Mouse (Mus musculus) cerebellum, postnatal 4 days (tissue): ENCODE measurements around the gene Ctnna2.

ENCODE experiments used
- DNase-seq, 2 experiments: peaks; one replicate each; pipeline ENCODE4 v3.0.0; 2022; ENCODE audit warnings: low spot score in 2 of 2, mixed read lengths in 1 of 2

Gene Ctnna2

DNA sequence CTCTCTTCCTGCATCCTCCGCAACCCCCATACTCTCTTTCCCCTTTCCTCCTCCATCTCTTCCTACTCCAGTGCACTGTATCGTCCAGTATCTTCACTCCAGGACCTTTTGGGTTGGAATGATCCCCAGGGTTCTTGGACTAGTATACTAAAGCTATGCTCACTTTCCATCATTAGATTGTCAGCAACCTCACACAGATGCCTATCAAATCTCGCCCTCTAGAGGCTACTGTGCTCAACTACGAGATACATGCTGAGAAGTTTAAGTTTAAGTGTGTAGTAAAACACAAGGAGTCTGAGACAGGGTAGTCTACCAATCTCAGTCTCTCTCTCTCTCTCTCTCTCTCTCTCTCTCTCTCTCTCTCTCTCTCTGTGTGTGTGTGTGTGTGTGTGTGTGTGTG is 396.9 kb downstream of the Ctnna2 start:
- no peak for DNase-seq

DNA sequence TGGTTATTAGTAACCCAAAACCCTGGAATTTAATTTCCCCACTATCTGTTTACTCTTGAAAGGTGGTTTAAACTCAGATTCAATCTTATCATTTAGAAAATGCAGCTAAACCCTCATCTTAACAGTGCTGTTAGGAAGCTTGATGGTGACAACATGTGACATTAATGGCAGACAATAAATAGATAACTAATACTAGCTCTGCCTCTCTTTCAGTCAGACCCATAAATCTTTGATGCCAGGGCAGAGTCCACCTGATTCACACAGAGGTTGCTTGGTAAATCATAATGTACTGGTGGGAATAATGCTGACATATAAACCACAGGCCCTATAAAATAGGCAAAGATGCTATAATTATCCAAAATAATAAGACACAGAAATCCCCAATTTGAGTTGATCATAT is 398.6 kb downstream of the Ctnna2 start:
- no peak for DNase-seq

DNA sequence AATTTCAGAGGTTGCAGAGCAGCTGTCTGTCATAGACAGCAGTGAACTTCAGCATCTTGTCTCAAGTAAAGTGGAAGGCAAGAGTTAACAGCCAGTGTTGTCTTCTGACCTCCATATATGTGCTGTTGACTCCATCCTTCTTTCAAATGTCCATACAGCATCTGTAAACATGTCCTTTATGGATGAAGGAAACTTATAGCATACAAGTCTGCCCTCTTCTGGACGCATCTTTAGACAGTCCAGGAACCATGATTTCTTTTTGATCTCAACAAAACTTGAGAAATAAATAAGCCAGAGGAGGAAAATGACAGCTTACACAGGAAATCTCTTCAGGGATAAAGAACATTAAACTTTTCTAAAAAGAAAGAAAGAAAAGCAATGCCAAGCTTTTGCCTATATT is 400.9 kb downstream of the Ctnna2 start:
- no peak for DNase-seq

DNA sequence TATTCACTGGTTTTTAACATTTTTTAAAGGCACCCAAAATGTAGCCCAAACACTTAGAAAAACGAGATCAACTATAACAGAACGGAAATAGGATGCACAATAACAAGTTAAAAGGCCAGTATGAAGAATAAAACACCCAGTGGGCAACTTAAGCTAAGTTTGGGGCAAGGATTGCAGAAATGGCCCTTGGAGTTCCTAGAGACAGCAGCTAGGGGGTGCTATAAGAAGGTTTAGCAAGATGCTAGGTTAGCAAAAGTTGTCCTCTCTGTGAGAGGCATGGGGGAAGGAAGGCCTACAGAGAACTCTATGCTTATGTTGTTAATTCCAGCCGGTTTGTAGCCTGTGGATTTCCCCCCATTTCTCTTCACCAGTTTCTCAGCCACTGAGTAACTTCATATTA is 401.9 kb downstream of the Ctnna2 start:
- no peak for DNase-seq

DNA sequence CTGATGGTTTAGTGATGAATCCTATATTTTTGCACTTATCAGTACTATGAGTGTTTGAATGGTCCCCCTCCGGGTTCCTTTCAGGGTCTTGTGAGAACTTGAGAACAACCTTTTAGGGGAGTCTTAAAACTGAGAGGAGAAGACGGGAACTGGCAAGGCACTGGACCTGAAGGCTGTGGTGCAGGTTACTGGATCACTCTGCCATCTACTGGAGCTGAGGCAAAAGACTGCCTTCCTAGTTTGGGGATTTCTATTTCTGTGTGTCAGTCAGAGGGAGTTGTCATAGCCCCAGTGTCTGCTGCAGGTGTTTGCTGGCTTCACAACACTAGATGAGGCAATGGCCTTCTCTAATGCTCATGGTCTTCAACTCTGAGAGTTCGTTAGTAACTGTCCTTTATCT is 406.9 kb downstream of the Ctnna2 start:
- peak in 1 of 2 experiments; percentile 29 for DNase-seq

DNA sequence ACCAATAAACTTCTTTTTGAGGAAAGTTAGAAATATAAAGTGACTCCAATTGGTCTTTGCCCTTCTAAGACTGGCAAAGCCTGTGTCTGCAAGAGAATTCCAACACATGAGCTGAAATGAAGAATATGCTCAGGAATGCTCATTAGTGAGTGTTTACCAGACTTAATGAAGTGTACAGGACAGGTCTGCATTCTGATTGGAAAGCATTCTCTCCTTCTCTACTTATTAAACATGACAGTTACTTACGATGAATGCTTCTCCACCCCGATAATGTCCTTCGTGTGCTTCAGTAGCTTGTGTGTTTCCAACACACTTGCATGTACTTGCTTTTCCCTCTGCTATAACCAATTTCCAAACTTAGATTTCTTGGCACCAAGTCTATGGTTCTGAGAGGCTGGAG is 409.6 kb downstream of the Ctnna2 start:
- DNase-seq = no peak

GRCm38 (mm10) chr6:77556181-77556580 is 423.3 kb downstream of the Ctnna2 start:
- no peak for DNase-seq

DNA sequence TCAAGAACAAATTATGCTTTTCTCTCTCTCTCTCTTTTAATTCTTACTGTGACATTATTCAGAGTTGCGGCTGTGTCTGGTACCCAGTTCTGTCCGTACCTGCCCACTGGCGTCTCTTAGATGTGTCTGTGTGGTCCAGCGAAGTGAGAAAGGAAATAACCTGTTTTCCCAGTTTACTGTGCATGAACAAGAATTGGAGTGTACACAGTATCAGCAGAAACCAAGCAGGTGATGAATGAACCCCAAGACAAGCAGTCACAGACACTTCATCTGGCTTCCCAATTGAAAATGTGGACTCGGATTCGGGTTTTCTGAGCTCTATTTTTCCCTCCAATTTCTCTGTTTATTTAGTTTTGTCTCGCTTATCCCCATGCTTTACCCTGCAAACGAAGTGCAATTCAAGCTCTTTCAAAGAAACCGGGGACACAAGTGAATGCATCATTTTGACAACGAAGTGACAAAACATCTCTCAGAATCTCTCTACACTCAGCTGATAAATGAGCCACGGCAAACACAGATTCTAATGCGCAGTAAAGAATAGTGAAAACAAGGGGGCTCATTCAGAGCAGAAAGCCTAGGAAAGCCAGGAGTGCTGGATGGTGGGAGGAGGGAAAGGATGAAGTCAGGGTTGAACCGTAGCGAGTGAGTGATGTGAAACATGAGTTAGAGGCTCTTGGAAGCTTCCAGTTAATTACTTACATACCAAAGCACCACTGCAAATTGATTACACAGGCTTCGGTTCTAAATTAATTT is 442.3 kb downstream of the Ctnna2 start:
- DNase-seq = no peak

DNA sequence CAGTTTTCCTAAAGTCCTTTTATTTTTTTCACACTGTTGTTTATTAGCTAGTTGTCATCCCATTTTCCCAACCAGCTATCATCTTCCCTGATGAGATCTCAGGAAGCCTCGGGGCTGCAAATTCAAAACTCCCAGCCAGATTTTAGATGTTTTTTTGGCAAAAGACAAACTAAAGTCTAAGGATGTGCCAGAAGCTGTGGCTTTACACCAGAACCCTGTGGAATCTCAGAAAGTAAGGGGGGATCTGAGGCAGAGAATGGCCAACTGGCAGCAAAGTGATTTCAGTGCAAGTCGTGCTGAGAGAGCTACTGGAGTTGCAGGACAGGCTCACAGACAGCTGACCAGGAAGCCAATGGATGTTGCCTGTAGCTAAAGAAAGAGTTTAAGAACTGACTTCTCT is 451.9 kb downstream of the Ctnna2 start:
- DNase-seq = peak in 1 of 2 experiments; percentile 9

DNA sequence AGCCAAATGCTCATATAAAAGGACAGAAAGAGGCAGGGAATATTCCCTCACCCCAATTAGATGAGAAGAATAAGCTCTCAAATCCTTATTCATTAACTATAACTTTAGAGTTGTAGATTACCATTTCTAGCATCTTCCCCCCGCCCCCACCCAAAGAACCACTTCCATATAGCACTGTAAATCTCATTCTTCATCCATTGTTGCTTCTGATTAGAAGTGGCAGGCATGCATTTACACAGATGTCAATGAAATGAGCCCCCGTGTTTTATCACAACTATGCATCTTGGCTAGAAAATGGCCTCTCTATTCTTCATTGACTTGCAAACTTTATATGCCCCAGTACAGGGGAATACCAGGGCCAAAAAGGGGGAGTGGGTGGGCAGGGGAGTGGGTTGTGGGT is 457.7 kb downstream of the Ctnna2 start:
- no peak for DNase-seq

DNA sequence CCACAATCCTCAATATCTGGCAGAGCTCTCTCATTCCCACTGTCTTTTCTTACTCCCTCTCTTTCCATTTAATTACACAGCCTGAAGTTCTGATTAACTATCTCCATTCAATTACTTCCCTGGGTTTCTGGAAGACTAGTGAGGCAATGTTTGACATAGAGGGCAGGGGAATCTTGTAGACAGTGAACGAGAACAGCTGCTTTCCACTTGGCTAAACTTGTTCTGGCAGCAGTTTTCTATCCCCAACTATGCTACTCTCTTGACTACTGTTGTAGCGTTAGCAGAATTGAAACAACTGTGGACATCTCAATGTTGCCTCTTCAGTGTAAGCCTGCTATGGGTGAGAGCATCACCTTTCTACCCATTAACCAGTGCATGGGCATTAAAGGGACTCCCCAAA is 463.0 kb downstream of the Ctnna2 start:
- DNase-seq = no peak

GRCm38 (mm10) chr6:77511805-77512204 is 467.7 kb downstream of the Ctnna2 start:
- DNase-seq = no peak

- DNase-seq = no peak
These were observed 487.8 kb downstream of the Ctnna2 start for GRCm38 (mm10) chr6:77491721-77492120.

DNA sequence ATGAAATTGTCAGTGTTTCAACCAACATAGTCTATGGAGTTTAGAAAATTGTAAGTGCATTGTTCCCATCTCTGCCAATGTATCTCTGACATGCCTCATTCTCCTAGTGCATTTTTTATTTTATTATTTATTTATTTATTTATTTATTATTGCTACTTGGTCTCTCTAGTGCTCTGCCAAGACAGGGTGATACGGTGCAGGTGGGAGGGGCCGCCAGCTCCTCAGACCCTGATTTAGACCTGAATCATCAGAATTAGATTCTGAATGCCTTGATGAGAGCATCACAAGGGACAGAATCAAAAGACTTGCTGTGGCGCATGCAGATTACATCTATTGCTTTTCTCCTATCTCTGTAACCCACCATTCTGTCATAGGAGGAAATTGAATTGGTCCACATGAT is 492.8 kb downstream of the Ctnna2 start:
- DNase-seq = no peak

DNA sequence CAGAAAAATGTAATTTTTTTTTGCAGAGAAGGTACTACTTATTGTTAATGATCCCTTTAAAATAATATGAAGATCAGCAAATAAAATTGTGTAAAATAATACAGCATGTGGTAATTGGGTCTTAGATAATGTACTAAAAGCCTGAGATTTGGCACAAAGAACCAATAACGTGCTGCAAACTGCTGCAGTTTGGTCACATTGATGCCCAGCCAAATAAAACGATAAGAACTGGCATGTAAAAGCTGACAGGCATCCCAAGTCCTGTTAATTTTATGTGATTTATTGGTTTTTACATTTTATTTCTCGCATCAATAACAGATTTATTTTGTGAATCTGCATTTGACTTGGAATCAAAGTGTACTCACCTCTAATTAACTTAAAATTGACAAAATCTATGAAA is 497.4 kb downstream of the Ctnna2 start:
- no peak for DNase-seq

DNA sequence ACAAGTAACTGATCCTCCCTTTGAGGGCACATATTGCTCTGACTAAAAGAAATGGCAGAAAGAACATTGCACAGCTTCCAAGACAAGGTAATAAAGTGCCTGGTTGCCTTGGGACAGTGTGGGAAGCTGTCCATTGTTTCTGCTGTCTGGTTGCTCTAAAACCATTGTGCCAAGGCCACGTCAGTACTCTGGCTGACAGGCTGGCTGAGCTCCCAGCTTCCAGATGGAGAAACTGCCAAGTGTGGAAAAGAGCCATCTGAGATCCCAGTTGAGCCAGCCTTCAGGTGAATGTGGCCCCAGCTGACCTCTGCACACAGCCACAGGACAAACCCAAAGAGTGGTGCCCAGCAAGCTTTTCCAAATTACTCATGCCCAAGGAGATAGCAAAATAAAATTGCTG is 504.1 kb downstream of the Ctnna2 start:
- DNase-seq = peak; percentile 21 to 71

DNA sequence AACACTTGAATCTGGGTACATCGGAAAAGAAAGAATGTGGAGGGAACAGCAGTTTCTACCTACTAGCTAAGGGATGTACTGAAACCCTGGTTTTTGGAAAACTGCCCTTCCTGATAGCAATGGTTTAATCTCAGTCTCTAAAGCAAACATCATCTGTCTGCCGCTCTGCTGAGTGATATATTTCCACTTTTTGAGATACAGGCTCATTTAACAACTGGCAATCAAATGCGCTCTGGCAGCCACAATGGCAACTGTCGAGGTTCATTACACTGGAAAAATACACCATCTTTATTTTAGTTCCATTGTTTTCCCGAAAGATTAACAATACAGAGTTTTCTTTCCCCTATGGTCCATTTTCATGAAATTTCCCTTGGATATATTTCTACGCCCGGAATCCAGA is 506.2 kb downstream of the Ctnna2 start:
- DNase-seq = no peak

DNA sequence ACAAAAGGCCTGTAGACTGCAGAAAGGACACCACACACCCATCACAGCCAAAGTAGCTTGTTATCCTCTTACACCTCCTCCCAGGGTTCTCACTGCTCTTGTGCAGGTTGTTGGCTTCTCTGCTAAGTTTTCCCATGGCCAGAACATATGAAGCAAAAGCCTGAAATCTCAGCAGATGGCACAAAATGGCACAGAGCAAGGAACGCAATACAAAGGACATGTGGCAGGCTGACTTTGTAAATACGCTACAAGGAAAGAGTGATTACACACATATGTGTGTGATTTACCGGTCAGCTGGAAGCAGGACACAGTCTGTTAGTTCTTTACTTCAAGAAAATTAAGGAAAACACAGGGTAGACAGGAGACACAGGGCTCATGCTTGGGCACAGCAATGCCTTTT is 511.4 kb downstream of the Ctnna2 start:
- no peak for DNase-seq

DNA sequence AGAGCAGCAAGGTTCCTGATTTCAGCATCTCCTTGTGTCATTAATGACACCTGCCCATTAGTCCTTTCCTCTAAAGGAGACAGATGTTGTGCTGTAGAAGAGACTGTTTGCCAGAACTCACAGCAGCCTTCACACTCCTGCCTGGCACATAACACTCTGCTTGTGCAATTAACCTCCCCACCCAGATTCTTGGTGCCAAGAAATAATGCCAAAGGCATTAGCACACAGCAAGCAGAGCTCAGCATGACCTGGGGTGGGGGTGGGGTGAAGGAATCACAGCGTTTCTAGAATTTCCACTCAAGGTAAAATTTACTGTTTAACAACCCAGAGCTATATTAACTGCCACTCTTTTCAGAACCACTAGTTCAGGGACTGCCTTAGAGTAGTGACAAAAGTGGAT is 516.8 kb downstream of the Ctnna2 start:
- DNase-seq = no peak

DNA sequence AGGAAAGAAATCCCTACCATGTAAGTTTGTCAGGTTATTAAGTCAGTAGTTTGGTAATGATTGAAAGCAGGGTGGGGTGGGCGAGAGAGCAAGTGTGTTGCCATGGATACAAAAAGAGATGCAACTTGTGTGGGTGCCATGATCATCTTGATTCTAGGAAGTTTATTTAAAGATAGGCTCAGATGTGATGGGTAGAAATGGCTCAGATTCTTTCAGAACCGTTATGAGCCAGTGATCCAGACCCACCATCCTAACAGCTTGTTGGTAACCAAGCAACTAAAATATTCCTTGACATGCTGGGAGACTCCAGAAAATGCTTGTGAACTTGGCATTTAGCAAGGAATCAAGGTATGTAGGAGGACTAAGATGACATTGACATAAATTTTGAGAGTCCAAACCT is 521.6 kb downstream of the Ctnna2 start:
- no peak for DNase-seq

- DNase-seq = no peak
These were observed 532.6 kb downstream of the Ctnna2 start for GRCm38 (mm10) chr6:77446861-77447260.

- no peak for DNase-seq
These were observed 535.6 kb downstream of the Ctnna2 start for GRCm38 (mm10) chr6:77443906-77444305.

DNA sequence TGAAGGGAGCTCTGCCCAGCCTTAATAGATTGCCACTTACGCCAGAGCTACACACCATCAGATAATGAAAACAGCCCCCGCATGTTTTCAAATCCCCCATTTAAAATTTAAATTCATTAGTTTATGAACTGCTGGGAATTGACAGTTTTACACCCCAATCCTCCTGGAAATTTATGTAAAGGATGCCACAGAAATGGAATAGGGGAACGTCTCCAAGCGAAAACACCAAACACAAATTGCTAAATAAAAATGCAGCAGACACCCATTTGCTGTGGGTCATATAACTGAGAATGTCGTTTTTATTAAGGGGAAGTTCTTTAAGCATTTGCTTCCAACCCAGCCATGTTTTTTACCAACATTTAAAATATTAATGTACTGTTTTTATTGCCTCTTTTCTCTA is 538.4 kb downstream of the Ctnna2 start:
- no peak for DNase-seq

DNA sequence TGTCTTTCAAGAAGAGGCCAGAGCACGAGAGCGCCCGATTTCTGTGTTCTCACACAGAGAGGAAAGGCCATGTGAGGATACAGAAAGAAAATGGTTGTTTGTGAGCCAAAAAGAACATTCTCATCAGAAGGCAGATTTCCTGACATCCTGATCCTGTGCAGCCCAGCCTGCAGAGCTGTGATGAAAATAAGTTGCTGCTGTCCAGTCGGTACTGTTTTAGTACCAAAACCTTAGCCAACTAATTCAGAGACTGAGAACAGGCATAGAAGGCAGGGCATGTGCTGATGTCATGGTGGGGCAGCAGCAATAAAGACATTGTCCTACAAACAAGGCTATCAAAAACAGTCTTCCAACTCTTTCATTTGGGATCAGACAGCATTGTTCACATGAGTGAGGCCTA is 549.1 kb downstream of the Ctnna2 start:
- DNase-seq = no peak
